Mouse (Mus musculus) liver, adult 2 months (tissue): ENCODE results near the gene Dclk1. TPM values are rescaled to one million over a fixed set of nuclear protein-coding genes. Genes with fewer than 3 reads are reported as not detected.

ENCODE experiments used
- DNase-seq: peaks from one replicate; pipeline ENCODE4 v3.0.0-alpha.2; 2011; ENCODE audit warnings: low read depth, low spot score; ENCODE audit errors: extremely low read depth
- H3K27ac ChIP-seq: fragments of 200-500 bp; replicated peaks from 2 replicates; pipeline ENCODE4 v1.5.1; 2012; ENCODE audit warnings: low read depth, mild to moderate bottlenecking, control low read depth, inconsistent platforms, low read length; ENCODE audit not compliant: insufficient read depth
- H3K27me3 ChIP-seq: fragments of 200-500 bp; 2 replicates; pipeline ENCODE4 v1.6.1; 2012; ENCODE audit warnings: mild to moderate bottlenecking, moderate library complexity, low read length, inconsistent platforms; ENCODE audit not compliant: control insufficient read depth, insufficient read depth
- H3K36me3 ChIP-seq: fragments of 200-500 bp; 2 replicates; pipeline ENCODE4 v1.6.1; 2012; ENCODE audit warnings: low read length, inconsistent platforms; ENCODE audit not compliant: control insufficient read depth, insufficient read depth
- H3K4me1 ChIP-seq: fragments of 200-500 bp; 2 replicates; pipeline ENCODE4 v1.6.1; 2011; ENCODE audit warnings: low read length; ENCODE audit not compliant: control insufficient read depth, insufficient read depth
- H3K4me3 ChIP-seq: fragments of 200-500 bp; 2 replicates; pipeline ENCODE4 v1.5.1; 2011; ENCODE audit warnings: low read depth, mild to moderate bottlenecking, control low read depth, low read length, moderate library complexity; ENCODE audit not compliant: insufficient read depth
- H3K79me2 ChIP-seq: fragments of 200-500 bp; 2 replicates; pipeline ENCODE4 v1.6.1; 2012; ENCODE audit warnings: inconsistent platforms, mild to moderate bottlenecking, low read length, moderate library complexity; ENCODE audit not compliant: control insufficient read depth, insufficient read depth
- H3K9ac ChIP-seq: fragments of 200-500 bp; 2 replicates; pipeline ENCODE4 v1.6.1; 2012; ENCODE audit warnings: low read depth, mild to moderate bottlenecking, control low read depth, inconsistent platforms, low read length
- CTCF ChIP-seq: fragments of 200-500 bp; IDR thresholded peaks from 2 replicates; pipeline ENCODE4 v1.5.1; 2011; ENCODE audit warnings: low read depth, low read length, control low read depth
- POLR2A ChIP-seq: fragments of 200-500 bp; IDR thresholded peaks from 2 replicates; pipeline ENCODE4 v1.6.1; 2011; ENCODE audit warnings: low read length, control low read depth; ENCODE audit not compliant: insufficient read depth; ENCODE audit errors: extremely low read depth
- WGBS: fragments of 180-500 bp; shearing (Covaris S2); methylation state at CpG from one replicate; pipeline ENCODE4 v1.1.7; 2018; 5-methylcytosine and 5-hydroxymethylcytosine counted together
- polyA plus RNA-seq: library from polyadenylated mRNA; depleted of rRNA; stranded (reverse); fragments of >200 nt; gene quantifications from 2 replicates; pipeline ENCODE4 v1.2.3, GENCODE M21; 2012
- total RNA-seq: library from RNA; depleted of rRNA; stranded (reverse); fragments of >200 nt; gene quantifications from 2 replicates; pipeline ENCODE4 v1.2.3, GENCODE M21; 2014

Dclk1 gene
- total and polyA plus RNA-seq, 2 experiments: 0.46 TPM; not detected in 1

DNA sequence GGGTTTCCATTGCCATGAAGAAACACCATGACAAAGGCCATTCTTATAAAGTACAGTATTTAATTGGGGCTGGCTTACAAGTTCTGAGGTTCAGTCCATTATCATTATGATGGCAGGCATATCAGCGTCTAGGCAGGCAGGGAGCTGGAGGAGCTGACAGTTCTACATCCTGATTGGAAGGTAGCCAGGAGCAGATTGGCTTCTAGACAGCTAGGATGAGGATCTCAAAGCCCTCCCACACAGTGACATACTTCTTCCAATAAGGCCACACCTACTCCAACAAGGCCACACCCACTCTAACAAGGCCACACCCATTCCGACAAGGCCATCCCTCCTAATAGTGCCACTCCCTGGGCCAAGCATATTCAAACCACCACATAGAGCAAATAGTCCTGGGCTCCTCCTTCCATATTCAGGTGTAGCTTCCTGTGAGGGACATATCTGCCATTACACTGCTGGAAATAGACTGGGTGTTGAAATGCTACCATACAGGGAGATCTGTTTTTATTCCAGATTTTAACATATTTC, 187.9 kb downstream of the Dclk1 start:
- Histone ChIP-seq H3K9ac (no peak overlapping the region), H3K27me3 (no peaks in the 10 kb centered on the region), H3K4me3 (no peak overlapping the region), H3K79me2 (no peaks in the 10 kb centered on the region), H3K36me3 (no peaks in the 10 kb centered on the region), H3K4me1 (no peaks in the 10 kb centered on the region), H3K27ac (no peak overlapping the region)
- WGBS: 90% methylated on average over 2 of the region's 2 CpGs
- TF ChIP-seq POLR2A: no peak
- no peak for TF ChIP-seq CTCF
- DNase-seq: no peak

DNA sequence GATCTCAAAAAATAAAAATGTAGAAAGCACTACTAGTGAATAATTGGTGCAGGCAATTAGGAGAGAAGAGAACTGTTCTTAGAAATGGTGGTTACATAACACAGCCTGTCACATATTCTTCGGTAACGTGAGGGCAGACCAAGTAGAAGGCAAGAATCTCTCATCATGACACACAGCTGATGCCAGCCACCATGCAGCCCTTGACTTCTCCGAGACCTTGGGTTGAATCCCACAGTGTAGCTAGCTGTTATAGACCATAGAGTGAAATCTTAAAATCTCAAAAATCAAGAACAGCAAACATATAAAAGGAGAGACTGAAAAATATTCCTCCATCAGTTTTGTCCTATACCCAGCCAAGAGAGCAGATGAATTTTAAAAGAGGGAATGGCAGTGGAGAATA, 189.1 kb downstream of the Dclk1 start:
- Histone ChIP-seq H3K9ac (no peak overlapping the region), H3K27me3 (no peaks in the 10 kb centered on the region), H3K4me3 (no peak overlapping the region), H3K79me2 (no peaks in the 10 kb centered on the region), H3K4me1 (no peaks in the 10 kb centered on the region), H3K27ac (no peak overlapping the region), H3K36me3 (no peaks in the 10 kb centered on the region)
- no peak for DNase-seq
- TF ChIP-seq CTCF (no peak), POLR2A (no peak)
- 83% methylated on average over 3 of the region's 3 CpGs for WGBS

DNA sequence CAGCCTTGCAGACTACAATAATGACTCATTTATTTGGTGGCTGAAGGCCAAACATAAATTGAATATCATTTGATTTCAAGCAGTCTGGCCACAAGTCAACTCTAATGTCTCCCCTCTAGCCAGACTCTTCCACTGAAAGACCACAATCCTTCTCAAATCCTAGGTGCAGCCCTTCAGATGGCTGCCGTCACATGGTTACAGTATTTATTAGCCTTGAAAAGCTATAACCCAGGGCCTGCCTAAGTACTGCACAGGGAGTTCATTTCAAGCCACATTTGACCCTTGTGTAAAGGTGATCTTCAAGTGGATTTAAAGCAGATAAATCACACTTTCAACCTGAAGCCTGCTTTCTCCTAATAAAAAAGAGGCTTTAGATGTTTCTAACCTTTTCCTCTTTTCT, 192.1 kb downstream of the Dclk1 start:
- Histone ChIP-seq H3K4me3 (no peak overlapping the region), H3K36me3 (no peaks in the 10 kb centered on the region), H3K4me1 (no peaks in the 10 kb centered on the region), H3K27me3 (no peaks in the 10 kb centered on the region), H3K79me2 (no peaks in the 10 kb centered on the region), H3K27ac (no peak overlapping the region), H3K9ac (no peak overlapping the region)
- WGBS: 91% methylated on average over 1 of the region's 1 CpGs
- TF ChIP-seq CTCF: no peak
- no peak for TF ChIP-seq POLR2A
- DNase-seq: no peak

GRCm38 (mm10) chr3:55438824-55439446, 196.8 kb downstream of the Dclk1 start:
- no peaks in the 10 kb centered on the region for H3K79me2 ChIP-seq
- no peaks in the 10 kb centered on the region for H3K4me1 ChIP-seq
- H3K4me3 ChIP-seq: no peak overlapping the region
- H3K27ac ChIP-seq: no peak overlapping the region
- no peak overlapping the region for H3K9ac ChIP-seq
- WGBS: 77% methylated on average over 7 of the region's 7 CpGs
- H3K36me3 ChIP-seq: no peaks in the 10 kb centered on the region
- TF ChIP-seq POLR2A (no peak), CTCF (no peak)
- no peak for DNase-seq
- no peaks in the 10 kb centered on the region for H3K27me3 ChIP-seq

DNA sequence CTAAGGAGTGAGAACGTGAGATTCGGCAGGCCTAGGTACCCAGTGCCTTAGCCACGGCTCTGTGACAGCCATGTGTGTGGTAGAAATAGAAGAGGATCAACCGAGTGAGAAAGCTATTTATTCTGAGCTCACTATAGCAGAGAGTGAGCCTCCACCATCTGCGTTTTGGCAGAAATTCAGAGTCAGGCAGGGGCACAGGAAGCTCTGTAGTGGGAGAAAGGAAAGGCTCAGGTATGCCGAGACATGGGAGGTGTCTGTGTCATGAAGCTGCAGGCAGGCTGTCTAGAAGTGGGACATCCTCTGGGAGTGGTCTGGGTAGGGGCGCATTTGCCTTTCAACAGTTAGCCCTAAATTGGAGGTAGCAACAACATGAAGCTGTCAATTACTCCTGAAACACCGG, 198.2 kb downstream of the Dclk1 start:
- H3K36me3 ChIP-seq: no peaks in the 10 kb centered on the region
- no peak overlapping the region for H3K27ac ChIP-seq
- 74% methylated on average over 8 of the region's 8 CpGs for whole genome bisulfite sequencing
- no peak for DNase-seq
- no peaks in the 10 kb centered on the region for H3K4me1 ChIP-seq
- H3K79me2 ChIP-seq: no peaks in the 10 kb centered on the region
- no peak overlapping the region for H3K4me3 ChIP-seq
- TF ChIP-seq CTCF (no peak), POLR2A (no peak)
- H3K9ac ChIP-seq: no peak overlapping the region
- no peaks in the 10 kb centered on the region for H3K27me3 ChIP-seq

GRCm38 (mm10) chr3:55442012-55442645, 200.0 kb downstream of the Dclk1 start:
- Histone ChIP-seq H3K36me3 (no peaks in the 10 kb centered on the region), H3K79me2 (no peaks in the 10 kb centered on the region), H3K27me3 (no peaks in the 10 kb centered on the region), H3K4me3 (no peak overlapping the region), H3K9ac (no peak overlapping the region), H3K4me1 (no peaks in the 10 kb centered on the region), H3K27ac (no peak overlapping the region)
- WGBS: 73% methylated on average over 11 of the region's 11 CpGs
- no peak for DNase-seq
- TF ChIP-seq POLR2A (no peak), CTCF (no peak)
